Mouse (Mus musculus) stomach, postnatal 0 days (tissue): ENCODE measurements around the gene 2410002F23Rik.

Experiments used
- CTCF ChIP-seq: IDR thresholded peaks from 2 replicates; pipeline ENCODE4 v1.5.1; 2016; ENCODE audit warnings: antibody characterized with exemption, low read depth, mild to moderate bottlenecking, moderate library complexity
- EP300 ChIP-seq: optimal IDR thresholded peaks from 2 replicates; pipeline ENCODE3; 2016; ENCODE audit warnings: antibody characterized with exemption

DNA sequence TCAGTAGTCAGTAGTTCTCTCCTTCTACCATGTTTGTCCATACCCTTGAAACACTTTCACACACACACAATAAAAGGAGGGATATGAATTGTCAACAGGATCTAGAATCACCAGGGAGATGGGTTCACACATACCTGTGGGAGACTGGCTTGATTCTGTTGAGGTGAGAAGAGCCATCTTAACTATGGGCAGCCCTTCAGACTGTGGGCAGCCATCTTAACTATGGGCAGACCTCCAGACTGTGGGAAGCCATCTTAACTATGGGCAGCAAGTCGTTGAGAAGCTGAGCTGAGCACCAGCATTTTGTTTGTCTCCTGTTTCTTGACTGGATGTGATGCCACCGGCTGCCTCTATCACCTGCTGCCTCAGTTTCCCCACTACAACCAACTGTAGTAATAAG is 24.8 kb downstream of the 2410002F23Rik start:
- TF ChIP-seq CTCF: no peak
- TF ChIP-seq EP300: no peak
